Mouse (Mus musculus) thymus, postnatal 14 days (tissue): Measurements from ENCODE around the gene Sdhaf4.

ENCODE experiments used
- DNase-seq: peaks from one replicate; pipeline ENCODE4 v3.0.0; 2021

The Sdhaf4 gene

GRCm38 (mm10) chr1:23953921-23954320 lies 51.5 kb downstream of the Sdhaf4 start:
- DNase-seq: no peak

GRCm38 (mm10) chr1:23948778-23949699 lies 56.4 kb downstream of the Sdhaf4 start:
- no peak for DNase-seq

GRCm38 (mm10) chr1:23948290-23948689 lies 57.2 kb downstream of the Sdhaf4 start:
- DNase-seq: no peak
